Mouse (Mus musculus) C2C12 (cell line): ENCODE measurements around the gene Cfl2. TPM values are rescaled to one million over a fixed set of nuclear protein-coding genes. Genes with fewer than 3 reads are reported as not detected.
"Not testable (repeated sequence)": the region's sequence is repeated elsewhere in the genome, so short reads cannot be mapped to it uniquely, and the experiment has no call there.

Experiments
- H3K27me3 ChIP-seq: one replicate; pipeline ENCODE4 v1.6.1; 2011; ENCODE audit not compliant: control insufficient read depth, insufficient read depth, insufficient read length
- H3K36me3 ChIP-seq: one replicate; pipeline ENCODE4 v1.6.1; 2011; ENCODE audit not compliant: control insufficient read depth, insufficient read depth
- H3K4me3 ChIP-seq: one replicate; pipeline ENCODE4 v1.5.1; 2011; ENCODE audit warnings: mild to moderate bottlenecking, control low read depth; ENCODE audit not compliant: poor library complexity, insufficient read depth, severe bottlenecking
- H3K79me2 ChIP-seq: one replicate; pipeline ENCODE4 v1.6.1; 2011; ENCODE audit not compliant: control insufficient read depth, insufficient read depth
- H3K79me3 ChIP-seq: one replicate; pipeline ENCODE4 v1.6.1; 2011; ENCODE audit warnings: low read depth, control low read depth
- H3ac ChIP-seq: one replicate; pipeline ENCODE3; 2011; ENCODE audit warnings: low read depth; ENCODE audit not compliant: control insufficient read depth, insufficient read length
- CEBPB ChIP-seq: IDR thresholded peaks from one replicate; pipeline ENCODE4 v1.6.1; 2011; ENCODE audit warnings: low read depth, mild to moderate bottlenecking, control low read depth, moderate library complexity
- CTCF ChIP-seq: IDR thresholded peaks from one replicate; pipeline ENCODE4 v1.5.1; 2011; ENCODE audit not compliant: control insufficient read depth, insufficient read depth, insufficient read length
- FOSL1 ChIP-seq: IDR thresholded peaks from one replicate; pipeline ENCODE4 v1.8.0; 2011; ENCODE audit warnings: mild to moderate bottlenecking, low read length; ENCODE audit not compliant: poor library complexity, insufficient read depth, severe bottlenecking
- MAX ChIP-seq: IDR thresholded peaks from one replicate; pipeline ENCODE4 v1.6.1; 2011; ENCODE audit warnings: mild to moderate bottlenecking, control low read depth
- MYOD1 ChIP-seq: IDR thresholded peaks from one replicate; pipeline ENCODE4 v1.6.1; 2011; ENCODE audit warnings: low read depth; ENCODE audit not compliant: control insufficient read depth, insufficient read length
- MYOG ChIP-seq: IDR thresholded peaks from one replicate; pipeline ENCODE4 v1.6.1; 2011; ENCODE audit not compliant: control insufficient read depth, insufficient read length; ENCODE audit errors: extremely low read depth
- USF1 ChIP-seq: IDR thresholded peaks from one replicate; pipeline ENCODE4 v1.6.1; 2011; ENCODE audit warnings: low read depth, mild to moderate bottlenecking, control low read depth, moderate library complexity
- long read RNA-seq, 2 experiments: library from polyadenylated mRNA; unstranded; transcript quantifications; one replicate each; pipeline ENCODE4 v2.0.0; 2019 to 2020
- polyA plus RNA-seq: library from polyadenylated mRNA; unstranded; fragments of >200 nt; fragmentation: generic; extraction: Trizol; gene quantifications from one replicate; pipeline ENCODE4 v1.2.1, GENCODE M21; 2012; ENCODE audit warnings: missing spikeins

The Cfl2 gene
- 56.5 TPM for polyA plus RNA-seq
- long read RNA-seq, experiment 1, transcript Cfl2-203 (4 exons, 1,128 nt), result minor isoform, 25 of 269 reads
- long read RNA-seq, experiment 1, transcript Cfl2-201 (4 exons, 2,940 nt), result major isoform, 191 of 269 reads
- long read RNA-seq, experiment 1, transcript Cfl2-206 (4 exons, 2,726 nt), result minor isoform, 13 of 269 reads
- long read RNA-seq, experiment 1, partial matches to known transcripts, result 9 of 269 reads
- long read RNA-seq, experiment 1, other reads (novel, unspliced or antisense), result 25 of 269 reads
- long read RNA-seq, experiment 2, transcript Cfl2-206 (4 exons, 2,726 nt), result minor isoform, 17 of 546 reads
- long read RNA-seq, experiment 2, transcript Cfl2-201 (4 exons, 2,940 nt), result major isoform, 456 of 546 reads
- long read RNA-seq, experiment 2, transcript Cfl2-202 (4 exons, 474 nt), result minor isoform, 5 of 546 reads
- long read RNA-seq, experiment 2, transcript Cfl2-203 (4 exons, 1,128 nt), result minor isoform, 26 of 546 reads
- long read RNA-seq, experiment 2, partial matches to known transcripts, result 4 of 546 reads
- long read RNA-seq, experiment 2, other reads (novel, unspliced or antisense), result 37 of 546 reads

DNA sequence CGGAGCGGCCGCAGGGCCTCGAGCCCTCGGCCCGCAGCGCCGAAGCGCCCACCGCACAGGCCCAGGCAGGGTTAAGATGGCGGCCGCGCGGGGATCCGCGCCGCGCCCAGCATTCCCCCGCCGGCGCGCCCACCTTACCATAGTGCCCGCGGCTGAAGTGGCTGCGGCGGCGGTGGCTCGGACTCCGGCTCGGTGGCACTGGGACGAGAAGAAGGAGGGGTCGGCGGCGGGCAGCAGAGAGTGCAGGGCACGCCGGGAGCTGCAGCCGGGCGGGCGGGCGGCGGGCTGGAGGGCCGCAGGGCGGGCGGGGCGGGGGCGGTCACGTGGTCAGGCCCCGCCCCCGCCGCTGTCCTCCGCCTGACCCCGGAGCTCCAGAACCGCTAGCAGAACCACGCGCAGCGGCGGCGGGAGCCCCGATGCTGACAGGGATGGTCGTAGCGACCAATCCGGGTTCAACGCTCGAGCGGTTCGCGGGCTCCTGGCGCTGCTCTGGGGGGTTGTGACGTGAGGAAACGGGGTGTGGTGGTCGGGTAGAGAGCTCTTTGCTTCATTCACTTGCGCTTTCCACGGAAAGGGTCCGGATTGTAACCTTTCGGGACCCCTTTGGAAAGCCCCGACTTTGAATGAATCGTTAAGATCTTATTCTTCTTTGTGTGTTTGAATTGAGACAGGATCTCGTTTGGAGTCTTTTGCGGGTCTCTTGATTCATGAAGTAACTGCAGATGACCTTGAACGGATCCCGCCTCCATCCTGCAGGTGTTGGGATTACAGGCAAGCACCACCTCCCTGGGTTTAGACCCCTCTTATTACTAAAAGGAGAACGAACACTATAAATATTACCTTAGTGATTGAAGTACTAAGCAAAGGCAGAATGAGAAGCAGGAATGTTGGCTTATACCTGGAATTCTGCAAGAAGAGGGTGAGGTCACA, at the start of gene Cfl2:
Gene Cfl2 (minus strand): TSS at position 272 of the 930 bp plus-strand sequence.
- Histone ChIP-seq H3K36me3 (peaks cover 29% of the 10 kb centered on the region), H3ac (peak within 1 kb of the TSS; percentile 94), H3K79me3 (peaks cover 32% of the 10 kb centered on the region), H3K4me3 (peak within 1 kb of the TSS; percentile 92), H3K27me3 (no peaks in the 10 kb centered on the region), H3K79me2 (peaks cover 43% of the 10 kb centered on the region)
- TF ChIP-seq MAX (no peak), USF1 (peak; percentile 57)

DNA sequence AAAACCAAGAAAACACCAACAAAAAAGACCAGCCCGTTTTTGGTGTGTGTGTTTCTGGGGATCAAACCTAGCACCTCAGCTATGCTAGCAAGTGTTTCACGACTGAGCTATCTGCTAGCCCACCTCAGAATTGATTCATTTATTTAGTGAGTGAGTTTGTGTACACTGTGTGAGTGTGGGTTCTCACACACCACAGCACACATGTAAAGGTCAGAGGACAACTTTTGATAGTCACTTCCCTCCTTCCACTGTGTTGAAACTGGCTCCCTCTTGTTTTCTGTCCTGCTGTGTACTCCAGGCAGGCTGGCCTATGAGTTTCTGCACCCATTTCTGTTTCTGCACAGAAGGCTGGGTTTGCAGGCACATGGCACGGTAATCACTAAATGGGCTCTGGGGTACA, 47.7 kb upstream of the Cfl2 start:
- Histone ChIP-seq H3K27me3 (no peaks in the 10 kb centered on the region), H3K4me3 (no peak overlapping the region), H3ac (no peak overlapping the region), H3K79me2 (no peaks in the 10 kb centered on the region), H3K79me3 (peaks cover 2% of the 10 kb centered on the region), H3K36me3 (peaks cover 93% of the 10 kb centered on the region)
- TF ChIP-seq FOSL1 (no peak), CTCF (no peak)

DNA sequence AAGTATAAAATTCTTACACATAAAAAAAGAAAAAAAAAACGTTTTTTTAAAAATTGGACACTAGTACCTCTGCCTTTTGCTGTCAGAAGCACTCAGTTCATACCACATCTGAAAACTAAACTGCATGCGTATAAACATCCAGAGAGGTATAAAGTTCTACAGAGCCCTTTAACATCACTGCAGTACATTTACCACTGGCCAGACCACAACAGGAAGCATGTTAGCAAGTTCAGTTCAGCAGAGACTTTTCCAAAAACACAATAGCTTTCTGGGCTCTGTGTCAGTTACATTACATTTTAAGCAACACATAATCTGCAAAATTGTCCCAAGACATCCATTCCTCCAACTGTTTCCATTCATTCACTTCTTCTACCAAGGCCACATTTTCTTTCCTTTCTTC, 29.9 kb upstream of the Cfl2 start:
- not testable (repeated sequence) for H3ac ChIP-seq, H3K79me3 ChIP-seq, H3K79me2 ChIP-seq, H3K4me3 ChIP-seq, H3K27me3 ChIP-seq
- H3K36me3 ChIP-seq, result peaks cover 38% of the 10 kb centered on the region

DNA sequence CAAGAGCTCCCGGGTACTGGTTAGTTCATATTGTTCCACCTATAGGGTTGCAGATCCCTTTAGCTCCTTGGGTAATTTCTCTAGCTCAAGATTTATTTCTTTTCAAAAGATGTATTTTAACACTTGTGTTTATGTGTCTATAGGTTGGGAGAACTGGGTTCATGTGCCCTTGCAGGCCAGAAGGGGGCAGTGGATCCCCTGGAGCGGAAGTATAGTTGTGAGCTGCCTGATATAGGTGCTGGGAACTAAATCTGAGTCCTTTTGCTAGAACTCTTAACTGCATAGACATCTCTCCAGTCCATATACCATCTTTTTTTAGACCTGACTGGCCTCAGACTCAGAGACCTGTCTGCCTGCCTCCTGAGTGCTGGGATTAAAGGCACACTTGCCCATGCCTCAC, 27.7 kb upstream of the Cfl2 start:
- Histone ChIP-seq H3K27me3 (no peaks in the 10 kb centered on the region), H3K79me3 (no peaks in the 10 kb centered on the region), H3ac (no peak overlapping the region), H3K4me3 (no peak overlapping the region), H3K79me2 (no peaks in the 10 kb centered on the region), H3K36me3 (peaks cover 21% of the 10 kb centered on the region)
- no peak for TF ChIP-seq CTCF
- no peak for TF ChIP-seq MAX
- no peak for TF ChIP-seq USF1
- TF ChIP-seq MYOG, result no peak
- TF ChIP-seq FOSL1, result no peak
- TF ChIP-seq MYOD1, result no peak
- TF ChIP-seq CEBPB, result no peak

DNA sequence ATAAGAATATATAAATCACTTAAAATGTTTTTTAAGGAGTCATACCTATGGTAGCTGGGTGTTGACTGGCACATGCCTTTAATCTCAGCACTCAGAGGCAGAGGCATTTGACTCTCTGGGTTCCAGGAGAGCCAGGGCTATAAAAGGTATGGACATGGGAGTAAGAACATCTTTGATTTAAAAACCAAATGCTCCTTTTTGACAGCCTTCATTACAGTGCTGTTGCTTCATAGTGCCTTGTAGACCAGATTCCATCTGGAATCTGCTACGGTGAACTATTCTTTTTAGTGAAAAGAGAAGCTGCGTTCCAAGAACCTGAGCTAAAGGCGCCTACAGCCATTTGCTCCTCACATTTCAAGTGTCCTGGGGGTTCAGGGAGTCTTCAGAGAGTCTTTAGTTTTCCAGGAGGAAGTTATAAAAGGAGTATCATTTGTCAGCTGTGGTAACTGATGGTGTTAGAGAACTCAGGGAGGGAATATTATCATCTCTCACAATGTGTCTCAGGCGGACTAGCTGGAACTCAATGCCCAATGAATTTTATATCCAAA, 25.0 kb upstream of the Cfl2 start:
- Histone ChIP-seq H3K27me3 (no peaks in the 10 kb centered on the region), H3K79me3 (no peaks in the 10 kb centered on the region), H3ac (no peak overlapping the region), H3K79me2 (no peaks in the 10 kb centered on the region), H3K4me3 (no peak overlapping the region), H3K36me3 (peaks cover 6% of the 10 kb centered on the region)
- no peak for TF ChIP-seq USF1
- TF ChIP-seq CTCF, result no peak
- no peak for TF ChIP-seq MAX
- no peak for TF ChIP-seq FOSL1
- no peak for TF ChIP-seq MYOD1
- no peak for TF ChIP-seq MYOG
- no peak for TF ChIP-seq CEBPB

DNA sequence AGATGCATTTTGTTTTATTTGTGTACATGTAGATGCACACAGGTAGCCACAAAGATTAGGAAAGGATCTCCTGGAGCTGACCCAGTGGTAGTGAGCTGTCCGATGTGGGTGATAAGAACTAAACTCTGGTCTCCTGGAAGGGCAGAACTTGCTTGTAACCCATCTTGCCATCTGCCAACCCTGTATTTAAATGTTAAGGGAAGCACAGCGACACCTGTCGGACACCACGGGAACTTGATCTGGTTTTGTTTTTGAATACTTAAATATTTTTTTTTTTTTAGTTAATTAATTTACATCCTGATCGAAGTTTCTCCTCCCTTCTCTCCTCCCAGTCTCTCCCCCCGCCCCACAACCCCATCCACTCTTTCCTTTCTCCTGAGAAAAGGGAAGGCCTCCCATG, 17.0 kb upstream of the Cfl2 start:
- no peaks in the 10 kb centered on the region for H3K27me3 ChIP-seq
- TF ChIP-seq CTCF, result no peak
- no peak for TF ChIP-seq MYOD1
- no peak for TF ChIP-seq FOSL1
- TF ChIP-seq CEBPB, result no peak
- TF ChIP-seq MYOG, result no peak
- no peak for TF ChIP-seq USF1
- TF ChIP-seq MAX, result no peak
- H3ac ChIP-seq, result no peak overlapping the region
- H3K36me3 ChIP-seq, result no peaks in the 10 kb centered on the region
- no peaks in the 10 kb centered on the region for H3K79me3 ChIP-seq
- no peaks in the 10 kb centered on the region for H3K79me2 ChIP-seq
- H3K4me3 ChIP-seq, result no peak overlapping the region
